Mouse (Mus musculus) C2C12 (cell line): Measurements from ENCODE around the gene 4930583I09Rik.

Source experiments
- CEBPB ChIP-seq: IDR thresholded peaks from one replicate; pipeline ENCODE4 v1.6.1; 2011; ENCODE audit warnings: low read depth, mild to moderate bottlenecking, control low read depth, moderate library complexity
- CTCF ChIP-seq: IDR thresholded peaks from one replicate; pipeline ENCODE4 v1.5.1; 2011; ENCODE audit not compliant: control insufficient read depth, insufficient read depth, insufficient read length
- FOSL1 ChIP-seq: IDR thresholded peaks from one replicate; pipeline ENCODE4 v1.8.0; 2011; ENCODE audit warnings: mild to moderate bottlenecking, low read length; ENCODE audit not compliant: poor library complexity, insufficient read depth, severe bottlenecking
- MAX ChIP-seq: IDR thresholded peaks from one replicate; pipeline ENCODE4 v1.6.1; 2011; ENCODE audit warnings: mild to moderate bottlenecking, control low read depth
- MYOD1 ChIP-seq: IDR thresholded peaks from one replicate; pipeline ENCODE4 v1.6.1; 2011; ENCODE audit warnings: low read depth; ENCODE audit not compliant: control insufficient read depth, insufficient read length
- MYOG ChIP-seq: IDR thresholded peaks from one replicate; pipeline ENCODE4 v1.6.1; 2011; ENCODE audit not compliant: control insufficient read depth, insufficient read length; ENCODE audit errors: extremely low read depth
- USF1 ChIP-seq: IDR thresholded peaks from one replicate; pipeline ENCODE4 v1.6.1; 2011; ENCODE audit warnings: low read depth, mild to moderate bottlenecking, control low read depth, moderate library complexity

DNA sequence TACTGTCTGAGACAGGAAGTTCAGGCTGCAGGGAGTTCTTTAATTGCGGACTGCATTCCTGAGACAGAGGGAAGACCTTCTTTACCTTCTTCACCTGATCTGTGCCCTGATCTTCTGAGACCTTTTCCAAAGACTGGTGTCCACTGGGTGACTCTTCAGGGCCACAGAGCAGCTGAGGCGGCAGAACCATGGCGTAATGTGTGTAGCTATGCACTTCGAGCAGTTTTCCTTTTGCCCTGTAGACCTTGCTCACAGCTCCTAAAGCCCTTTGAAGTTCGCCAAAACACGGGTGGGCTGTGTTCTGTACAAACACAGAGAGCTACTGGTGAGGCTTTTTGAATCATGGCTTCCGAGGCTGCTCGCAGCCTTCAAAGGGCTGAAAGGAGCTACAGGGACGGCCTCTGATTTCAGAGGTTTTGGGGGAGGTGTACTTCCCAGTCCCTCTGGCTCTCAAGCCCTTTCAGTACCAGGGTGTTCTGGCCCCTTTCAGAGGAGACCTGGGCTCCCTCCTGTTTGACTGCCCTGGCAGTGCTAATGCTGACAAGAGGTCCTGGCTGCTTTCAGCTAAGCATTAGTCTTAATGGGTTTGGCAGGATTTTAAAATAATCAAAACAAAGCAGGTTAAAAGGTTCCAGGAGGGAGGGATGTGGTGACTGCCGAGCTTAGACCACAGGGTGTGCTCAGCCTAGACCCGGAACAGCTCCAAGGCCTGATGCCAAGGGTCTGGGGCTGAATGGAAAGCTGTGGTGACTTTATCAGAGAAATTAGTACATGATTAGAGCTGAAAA lies 33.5 kb downstream of the 4930583I09Rik start:
- TF ChIP-seq CTCF (no peak), MAX (no peak), USF1 (no peak), MYOG (no peak), MYOD1 (no peak), CEBPB (no peak), FOSL1 (no peak)
